Mouse (Mus musculus) layer of hippocampus, adult 18-20 months (tissue): ENCODE results near the gene Agr2. TPM values are rescaled to one million over a fixed set of nuclear protein-coding genes. Genes with fewer than 3 reads are reported as not detected.

ENCODE experiments used
- DNase-seq, 2 experiments: peaks; one replicate each; pipeline ENCODE4 v3.0.0; 2022; ENCODE audit warnings: low spot score in 2 of 2
- total RNA-seq, 2 experiments: library from RNA; stranded (reverse); gene quantifications; 2 replicates each; pipeline ENCODE4 v1.2.3; 2021

The Agr2 gene
- total RNA-seq, 2 experiments from 2014 or later = not detected

DNA sequence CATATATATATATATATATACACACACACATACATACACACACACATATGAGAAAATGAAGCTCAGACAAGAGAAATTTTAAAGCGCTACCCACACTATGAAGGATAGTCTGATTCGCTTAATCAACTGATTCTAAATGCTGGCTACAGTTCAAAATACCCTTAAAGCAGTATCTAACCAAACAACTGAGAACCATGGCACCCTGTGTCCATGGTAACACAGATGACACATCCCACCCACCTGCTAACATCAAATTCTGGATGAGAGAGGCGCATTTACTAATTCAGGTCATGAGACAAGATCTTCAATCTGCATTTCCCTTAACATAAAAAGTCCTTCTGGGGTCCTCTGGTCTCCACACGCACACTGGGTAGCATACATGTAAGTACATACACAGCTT, 33.4 kb downstream of the Agr2 start:
- peak in 1 of 2 experiments; percentile 43 for DNase-seq

DNA sequence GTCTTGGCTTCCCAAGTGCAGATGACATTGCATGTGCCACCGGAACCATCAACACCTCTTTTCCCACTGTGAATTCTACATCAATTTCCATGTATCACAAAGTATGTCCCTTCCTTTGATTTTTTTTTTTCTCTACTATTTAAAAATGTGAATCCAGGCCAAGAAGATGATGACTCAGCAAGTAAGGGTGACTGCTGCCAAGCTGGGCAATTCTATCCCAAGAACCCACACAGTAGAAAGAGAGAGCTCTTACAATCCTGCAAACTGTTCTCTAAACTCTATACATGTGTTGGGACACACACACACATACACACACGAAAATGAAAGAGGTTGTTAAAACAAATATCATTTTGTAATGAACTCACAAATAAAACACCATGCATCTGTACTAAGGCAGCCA, 34.5 kb downstream of the Agr2 start:
- DNase-seq = peak in 1 of 2 experiments; percentile 45

DNA sequence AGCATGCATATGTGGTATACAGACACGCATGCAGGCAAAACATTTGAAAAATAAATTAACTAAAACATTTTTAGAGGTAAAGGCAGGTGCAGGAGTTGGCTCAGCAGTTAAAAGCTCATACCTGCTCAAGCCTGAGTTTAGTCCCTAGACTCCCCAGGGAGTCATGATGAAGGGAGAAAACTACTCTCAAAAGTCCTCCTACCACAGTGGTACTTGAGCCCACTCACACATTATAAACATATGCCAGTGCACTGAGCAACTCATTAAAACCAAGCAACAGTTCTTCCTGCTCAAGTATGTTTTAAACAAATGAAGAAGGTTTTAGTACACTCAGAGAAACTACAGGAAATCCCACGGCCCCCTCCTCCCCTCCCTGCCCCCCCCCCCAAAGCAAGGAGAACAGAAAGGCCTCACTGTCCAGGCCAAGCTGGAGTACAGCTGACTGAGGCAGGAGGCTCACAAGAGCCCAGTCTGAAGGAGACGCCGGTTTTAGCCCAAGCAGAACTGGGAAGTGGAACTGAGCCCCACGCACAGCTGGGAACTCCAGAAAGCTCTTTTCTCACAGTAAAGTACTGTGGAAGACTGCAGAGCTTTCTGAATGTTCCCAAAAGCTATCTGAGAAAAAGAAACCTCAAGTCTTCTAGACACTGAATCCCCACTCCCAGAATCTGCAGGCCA, 36.4 kb downstream of the Agr2 start:
- DNase-seq = peak in 1 of 2 experiments; percentile 39

DNA sequence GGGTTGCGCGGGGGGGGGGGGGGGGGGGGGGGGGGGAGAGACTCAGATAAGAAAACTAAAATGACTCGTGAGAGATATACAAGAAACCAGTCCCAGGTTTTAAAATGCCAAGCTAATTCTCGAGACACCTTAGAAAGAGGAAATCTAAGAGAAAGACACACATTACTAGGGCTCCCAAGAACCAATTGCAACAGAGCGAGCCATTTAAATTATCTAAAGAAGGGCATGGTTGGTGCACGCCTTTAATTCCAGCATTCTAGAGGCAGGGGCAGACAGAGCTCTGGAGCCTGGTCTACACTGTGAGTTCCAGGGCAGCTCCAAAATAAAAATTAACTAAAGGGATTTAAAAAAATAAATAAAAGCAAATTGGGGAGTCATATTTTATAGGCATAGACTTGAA, 37.0 kb downstream of the Agr2 start:
- DNase-seq = no peak

DNA sequence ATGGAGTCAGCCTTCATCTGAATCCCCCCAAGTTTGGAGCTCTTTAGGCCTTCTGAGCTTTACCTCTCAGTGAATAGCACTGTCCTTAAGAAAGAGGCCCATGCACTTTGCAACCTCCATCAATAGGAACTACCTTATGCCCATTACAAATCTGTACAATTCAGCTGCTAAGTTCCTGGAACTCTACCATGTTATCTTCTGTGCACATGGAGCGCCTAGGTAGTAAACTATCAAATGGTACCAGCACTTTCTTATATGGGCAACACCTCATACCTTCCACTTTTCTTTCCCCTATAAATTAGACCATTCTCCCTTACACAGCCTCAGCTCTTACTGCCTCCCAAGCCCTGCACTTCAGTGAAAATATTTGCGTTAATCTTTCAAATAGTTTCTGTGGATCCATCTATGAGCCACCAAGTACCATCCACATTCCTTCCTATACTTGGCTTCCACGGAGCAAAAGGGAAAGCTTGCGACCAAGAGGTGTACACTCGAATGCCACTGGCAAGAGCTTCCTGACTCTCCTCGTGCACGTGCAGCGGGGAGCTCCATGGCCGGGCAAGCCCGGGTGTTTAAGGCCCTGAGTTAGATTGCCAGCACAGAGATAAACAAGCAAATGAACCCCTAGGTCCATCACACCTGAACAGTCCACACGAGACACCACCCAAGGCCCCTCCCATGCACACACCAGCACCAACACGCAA, 38.1 kb downstream of the Agr2 start:
- no peak for DNase-seq

DNA sequence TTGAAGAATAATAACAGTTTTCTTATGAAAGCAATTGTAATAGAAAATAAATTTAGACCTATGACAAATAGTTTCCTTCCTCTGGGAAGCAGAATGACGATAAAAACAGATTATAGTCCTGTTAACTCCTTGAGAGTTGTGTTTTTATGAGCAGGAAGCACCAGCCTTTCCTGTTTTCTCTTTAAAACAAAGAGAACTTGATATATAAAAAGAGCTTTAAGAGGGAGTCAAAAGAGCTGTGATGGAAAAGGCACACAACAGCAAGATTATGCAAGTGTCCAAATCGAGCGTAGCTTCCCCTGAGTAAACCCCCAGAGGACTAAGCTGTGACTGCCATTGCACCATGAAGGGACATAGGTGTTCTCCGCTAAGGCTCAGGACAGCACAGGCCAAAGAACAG, 39.7 kb downstream of the Agr2 start:
- no peak for DNase-seq

DNA sequence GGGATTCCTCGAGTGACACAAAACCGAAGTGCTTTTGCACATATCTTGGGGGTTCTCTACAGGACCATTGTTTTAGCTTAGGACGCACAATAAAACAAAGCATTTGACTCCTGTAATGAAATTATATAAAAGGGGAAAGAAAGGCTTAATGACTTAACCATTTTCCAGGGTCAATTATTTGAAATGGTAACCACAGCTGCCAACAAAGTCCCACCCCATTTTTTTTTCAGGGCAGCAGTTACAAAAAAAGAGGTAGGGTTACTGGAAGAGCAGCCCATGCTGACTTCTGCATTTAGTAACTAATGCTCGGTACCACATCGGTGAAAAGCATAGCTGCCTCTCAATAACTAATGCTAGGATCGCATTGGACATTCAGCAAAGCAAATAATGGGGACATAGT, 42.8 kb downstream of the Agr2 start:
- no peak for DNase-seq

DNA sequence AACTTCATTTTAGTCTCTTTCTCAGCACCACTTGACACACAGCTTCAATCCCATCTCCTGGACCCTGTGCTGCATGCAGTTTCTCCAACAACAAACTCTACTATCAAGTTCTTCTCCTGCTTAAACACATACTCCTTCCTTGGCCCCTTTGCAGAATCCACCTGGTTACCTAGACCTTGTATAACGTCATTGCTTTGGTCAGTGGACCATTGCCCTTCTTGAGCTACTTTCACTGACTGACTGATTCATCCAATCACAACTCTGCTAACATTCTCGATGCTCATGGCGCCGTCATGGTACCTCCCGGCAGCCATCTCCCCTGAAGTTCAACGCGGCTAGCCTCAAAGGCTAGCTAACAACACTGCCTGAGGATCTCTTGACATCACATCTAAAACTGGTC, 43.4 kb downstream of the Agr2 start:
- DNase-seq = no peak

DNA sequence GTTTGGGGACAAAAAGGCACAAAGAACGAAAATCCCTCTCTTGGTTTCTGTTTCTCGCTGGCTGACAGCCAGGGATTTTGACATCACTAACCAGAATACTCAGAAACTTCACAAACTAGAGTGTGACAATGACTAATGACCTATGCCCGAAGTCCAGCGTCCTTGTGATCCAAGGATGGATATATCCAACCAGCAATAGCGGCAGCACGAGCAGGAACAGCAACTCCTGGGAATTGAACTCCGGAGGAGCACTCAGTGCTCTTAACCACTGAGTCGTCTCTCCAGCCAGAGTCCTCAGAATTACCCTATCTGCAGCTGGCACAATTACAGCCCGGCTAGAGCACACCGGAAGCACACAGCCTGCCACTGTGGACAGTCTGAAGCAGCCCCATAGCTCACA, 44.1 kb downstream of the Agr2 start:
- DNase-seq = no peak

DNA sequence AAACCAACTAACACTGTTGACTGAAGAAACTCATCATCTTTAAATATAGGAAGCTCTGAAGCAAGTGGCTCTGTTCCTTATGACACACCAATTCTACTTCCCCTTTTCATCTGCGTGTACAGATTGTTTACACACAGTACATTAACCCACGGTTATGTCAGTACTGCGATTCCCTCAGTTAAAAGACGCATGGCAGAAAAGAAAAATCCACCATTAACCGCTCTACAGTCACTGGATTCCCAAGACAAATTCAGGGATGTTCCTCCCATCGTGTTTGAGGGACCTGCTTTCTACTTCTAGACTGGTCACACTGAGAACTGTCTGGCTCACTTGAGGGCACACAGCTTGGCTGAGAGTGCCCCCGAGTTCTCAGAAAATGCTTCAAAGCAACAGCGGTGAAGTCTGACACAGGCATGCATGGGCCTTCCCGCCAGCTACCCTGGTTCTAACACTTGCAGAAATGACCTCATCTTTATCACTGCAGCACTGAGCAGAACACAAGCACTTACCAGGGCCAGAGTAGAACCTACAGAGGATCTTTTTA, 46.9 kb downstream of the Agr2 start:
- no peak for DNase-seq

DNA sequence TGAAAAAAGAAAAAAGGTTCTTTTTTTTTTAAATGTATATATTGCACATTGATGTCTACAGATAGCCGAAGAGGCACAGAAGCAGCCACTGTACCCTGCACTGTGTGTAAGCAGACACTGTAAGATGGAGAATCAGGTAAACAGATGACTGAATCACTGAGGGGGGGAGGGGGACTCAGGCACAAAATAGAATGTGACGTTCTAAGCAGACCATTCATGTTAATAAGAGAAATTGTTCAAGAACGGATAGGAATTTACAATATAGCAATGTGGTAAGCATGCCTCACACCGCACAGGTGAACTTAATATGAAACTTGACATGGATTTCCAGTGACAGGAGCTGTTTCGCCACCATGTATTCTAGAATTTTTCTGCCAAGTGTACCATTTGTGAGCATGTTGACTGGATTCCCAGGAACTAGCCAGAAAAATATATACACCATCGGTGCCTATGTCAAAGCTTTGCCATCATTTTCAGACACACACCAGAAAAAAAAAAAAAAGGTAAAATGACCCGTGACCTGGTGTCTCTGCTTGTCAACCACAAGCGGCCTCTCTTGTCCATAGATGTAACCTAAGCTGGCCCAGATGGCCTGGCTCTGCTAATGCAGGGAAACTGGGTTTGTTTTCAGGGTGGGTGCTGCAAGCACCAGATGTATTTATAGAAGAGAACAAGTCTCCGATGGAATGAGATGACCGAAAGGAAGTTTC, 48.0 kb downstream of the Agr2 start:
- peak in 1 of 2 experiments; percentile 45 for DNase-seq

DNA sequence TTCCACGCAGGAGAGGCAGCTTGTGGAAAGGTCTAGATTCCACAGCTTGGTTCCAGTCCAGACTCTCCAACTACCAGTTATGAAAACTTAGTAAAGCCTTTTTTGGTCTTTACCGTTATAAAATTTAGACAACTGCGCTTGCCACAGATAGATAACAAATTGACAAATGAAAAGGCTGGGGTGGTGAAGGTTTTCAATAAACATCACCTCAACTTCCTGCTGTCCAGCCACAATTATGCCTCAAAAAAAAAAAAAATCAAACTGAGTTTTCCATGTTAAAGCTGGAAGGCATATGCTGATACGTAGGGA, 48.5 kb downstream of the Agr2 start:
- no peak for DNase-seq

DNA sequence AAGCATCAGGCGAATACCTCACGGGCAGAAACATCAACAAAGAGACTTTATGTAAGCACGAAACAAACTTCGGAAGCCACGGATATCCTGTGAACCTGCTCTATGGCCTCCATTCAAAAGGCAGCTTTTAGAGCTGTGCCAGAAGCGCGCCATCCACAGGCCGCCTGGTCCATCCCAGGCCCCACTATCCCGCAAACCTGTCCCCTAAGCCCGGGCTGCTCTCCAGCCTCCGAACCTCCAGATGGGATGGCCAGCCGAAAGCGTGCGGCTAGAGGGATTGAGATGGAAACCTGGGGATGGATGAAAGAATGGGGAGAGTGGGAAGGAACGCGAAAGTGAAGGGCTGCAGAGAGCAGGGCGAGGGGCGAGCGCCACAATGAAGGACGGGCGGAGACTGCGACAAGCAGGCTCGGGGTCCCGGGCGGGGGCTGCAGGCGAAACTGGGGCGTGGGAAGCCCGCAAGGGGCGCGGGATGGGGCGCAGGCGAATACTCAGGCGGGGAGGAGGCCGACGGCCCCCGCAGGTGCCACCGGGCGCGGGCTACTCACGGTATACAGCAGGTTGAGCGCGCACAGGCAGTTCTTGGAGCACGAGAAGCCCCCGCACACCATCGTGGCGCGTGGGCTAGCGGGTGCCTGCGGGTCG, 49.1 kb downstream of the Agr2 start:
- peak; percentile 35 to 63 for DNase-seq

DNA sequence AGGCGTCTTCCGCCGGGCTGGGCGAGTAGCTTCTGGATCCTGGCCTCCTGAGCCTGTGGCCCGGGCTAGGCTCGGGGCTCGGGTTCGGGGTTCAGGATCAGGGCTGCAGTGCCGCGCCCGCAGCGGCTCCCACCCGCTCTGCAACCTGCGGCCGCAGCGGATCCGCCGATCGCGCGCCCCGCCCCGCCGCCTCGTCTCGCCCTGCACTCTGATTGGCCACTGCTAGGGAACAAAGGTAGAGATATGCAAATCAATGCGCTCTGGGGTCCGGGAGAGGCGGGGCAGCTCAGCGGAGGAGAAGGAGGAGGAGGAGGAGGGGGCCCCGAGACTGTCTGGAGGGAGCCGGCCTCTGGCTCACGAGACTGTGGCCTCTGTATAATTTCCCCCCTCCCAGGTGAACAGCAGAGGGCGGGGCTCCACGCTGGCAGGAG, 49.7 kb downstream of the Agr2 start, which contains the start of gene Tspan13:
TSS of gene Tspan13 (minus strand) at position 153 of the 431 bp plus-strand sequence.
- peak; percentile 88 to 95 for DNase-seq

DNA sequence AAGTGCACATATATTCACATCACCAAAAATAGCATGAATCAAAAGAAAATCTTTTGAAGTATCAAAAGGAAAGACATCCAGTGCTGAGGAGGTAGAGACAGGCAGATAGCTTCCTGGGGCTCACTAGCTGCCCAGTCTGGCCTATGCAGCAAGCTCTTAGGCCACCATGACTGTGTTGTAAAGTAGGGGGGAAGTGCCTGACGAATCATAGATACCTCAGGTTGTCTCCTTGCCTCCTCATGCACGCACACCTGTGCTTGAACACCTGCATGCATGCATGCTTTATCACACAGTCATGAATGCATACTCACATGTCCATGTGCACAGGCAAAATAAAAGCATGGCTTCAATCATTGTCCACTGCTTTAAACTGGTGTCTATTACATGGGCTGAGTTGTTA, 52.0 kb downstream of the Agr2 start:
- no peak for DNase-seq

DNA sequence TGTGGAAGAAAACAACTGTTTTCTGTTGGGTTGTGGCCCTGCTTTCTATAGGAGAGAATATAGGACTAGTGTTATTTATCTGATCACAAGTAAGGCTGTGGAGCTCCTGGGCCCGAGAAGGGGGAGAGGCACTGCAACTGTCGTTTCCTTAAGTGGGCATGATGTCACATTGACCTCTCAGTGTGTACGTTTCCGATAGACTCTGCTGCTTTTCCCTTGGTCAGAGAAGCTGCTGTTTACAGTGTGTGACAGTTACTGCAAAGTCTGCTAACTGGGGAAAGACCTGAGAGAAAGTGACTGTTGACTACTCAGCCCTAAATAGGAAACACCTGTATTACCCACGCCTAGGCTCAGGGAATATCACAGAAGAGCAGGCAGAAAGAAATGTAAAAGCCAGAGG, 53.5 kb downstream of the Agr2 start:
- DNase-seq = no peak

DNA sequence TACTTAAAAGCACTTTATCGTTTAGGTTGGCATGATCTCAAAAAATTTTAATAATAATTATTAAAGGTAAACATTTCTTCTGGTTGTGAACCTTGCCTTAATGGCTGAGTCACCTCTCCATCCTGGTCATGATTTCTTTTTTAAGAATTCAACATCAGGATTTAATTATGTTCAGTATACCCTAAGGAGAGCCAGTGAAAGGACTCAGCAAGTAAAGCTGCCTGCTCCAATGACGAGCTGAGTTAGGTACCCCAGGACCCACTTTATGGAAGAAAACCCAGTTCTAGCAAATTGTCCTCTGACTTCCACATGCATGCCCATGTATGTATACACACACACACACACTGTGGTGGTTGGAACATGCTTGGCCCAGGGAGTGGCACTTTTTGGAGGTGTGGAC, 54.9 kb downstream of the Agr2 start:
- DNase-seq = no peak

DNA sequence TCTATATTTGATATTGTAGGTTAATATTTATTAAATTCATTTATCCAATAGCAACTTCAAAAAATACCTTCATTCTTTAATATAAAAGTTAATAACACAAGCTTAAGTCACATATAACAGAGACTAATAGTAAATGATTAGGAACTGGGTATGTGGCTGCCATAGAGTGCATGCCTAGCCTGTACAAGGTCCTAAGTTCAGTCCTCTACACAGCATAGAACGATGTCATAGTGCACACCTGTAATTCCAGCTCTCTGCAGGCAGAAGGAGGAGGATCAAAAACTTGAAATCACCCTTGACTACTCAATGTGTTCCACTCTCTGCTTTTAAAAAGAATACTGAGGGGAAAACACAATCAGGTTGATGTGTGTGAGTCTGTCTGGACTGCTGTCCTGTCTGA, 57.6 kb downstream of the Agr2 start:
- no peak for DNase-seq
